Mouse (Mus musculus) spleen, adult 2 months (tissue): ENCODE measurements around the gene Oas1a.
"Not testable (repeated sequence)": the region's sequence is repeated elsewhere in the genome, so short reads cannot be mapped to it uniquely, and the experiment has no call there.

ENCODE experiments used
- CTCF ChIP-seq: fragments of 200-500 bp; IDR thresholded peaks from 2 replicates; pipeline ENCODE4 v1.5.1; 2011; ENCODE audit warnings: mild to moderate bottlenecking, inconsistent platforms; ENCODE audit not compliant: insufficient read depth, insufficient read length, insufficient replicate concordance; ENCODE audit errors: extremely low read depth
- POLR2A ChIP-seq: fragments of 200-500 bp; IDR thresholded peaks from 2 replicates; pipeline ENCODE4 v1.6.1; 2011; ENCODE audit warnings: low read depth, low read length, inconsistent platforms

- not testable (repeated sequence) for TF ChIP-seq CTCF, POLR2A
These were observed 6.9 kb upstream of the Oas1a start, which contains the start of gene Oas1d for GRCm38 (mm10) chr5:120914204-120914603.
